ENCODE assay signal across 8 mouse cellular contexts in genomic region chr16:14162988-14163416, GRCm38 (mm10). TPM values are rescaled to one million over a fixed set of nuclear protein-coding genes. Genes with fewer than 3 reads are reported as not detected.
DNase-seq lines count a peak whose midpoint lies in the region; ATAC-seq lines count a peak whose summit lies in the region.

Gene Nde1 (plus strand): TSS chr16:14163275.
Gene Marf1 (minus strand): TSS chr16:14163351.

- ATAC-seq in hindbrain, embryonic 15.5 days (ENCODE audit: low FRiP score, low read depth): peak; percentile 72

- H3K36me3 ChIP-seq in hindbrain, embryonic 15.5 days: no peaks in the 10 kb centered on the region

- DNase-seq in ZHBTc4 (ENCODE audit: low read depth, low spot score): peak; percentile 94
- peak; percentile 70 to 82 for DNase-seq in cerebellum, postnatal 4 days (ENCODE audit: low spot score in 2 of 2)
- DNase-seq in gastrocnemius, adult 18-20 months (ENCODE audit: low spot score): peak; percentile 93
- peak; percentile 81 to 82 for DNase-seq in layer of hippocampus, postnatal 36 days
- peak; percentile 96 for DNase-seq in lung, postnatal 36 days
- DNase-seq in retina, postnatal 1 day: peak; percentile 94
- DNase-seq in thymus, postnatal 4 days: peak; percentile 91

- peaks cover 23% of the 10 kb centered on the region for H3K4me1 ChIP-seq in hindbrain, embryonic 15.5 days (replicated peaks)

- peak within 1 kb of the TSS; percentile 98 for H3K4me2 ChIP-seq in hindbrain, embryonic 15.5 days

- H3K27ac ChIP-seq in hindbrain, embryonic 15.5 days (replicated peaks): peak within 1 kb of the TSS; percentile 67

- H3K4me3 ChIP-seq in hindbrain, embryonic 15.5 days: peak within 1 kb of the TSS; percentile 65

- no peaks in the 10 kb centered on the region for H3K9me3 ChIP-seq in hindbrain, embryonic 15.5 days

- H3K27me3 ChIP-seq in hindbrain, embryonic 15.5 days: no peaks in the 10 kb centered on the region

- peak within 1 kb of the TSS; percentile 54 for H3K9ac ChIP-seq in hindbrain, embryonic 15.5 days

- under 1% methylated on average over 40 of the region's 43 CpGs for WGBS in hindbrain, embryonic 15.5 days

RNA-seq across cellular contexts. Expression of gene Nde1, which starts in this region (rescaled TPM):
- total RNA-seq in gastrocnemius, adult 18-20 months (2021): 10 to 100 TPM; 28.6 to 31.3 TPM
- 33.3 and 39.7 TPM in 2 replicates for polyA plus RNA-seq in hindbrain, embryonic 15.5 days (2015; fragmentation: Nextera tagmentation; extraction: Ambion mirVana)
- 10 to 100 TPM; 27.2 to 31.6 TPM for total RNA-seq in layer of hippocampus, postnatal 36 days (2021)

RNA-seq across cellular contexts. Expression of gene Marf1, which starts in this region (rescaled TPM):
- total RNA-seq in gastrocnemius, adult 18-20 months (2021): 10 to 100 TPM; 21.5 to 22.6 TPM
- polyA plus RNA-seq in hindbrain, embryonic 15.5 days (2015; fragmentation: Nextera tagmentation; extraction: Ambion mirVana): 14.3 and 15.5 TPM in 2 replicates
- total RNA-seq in layer of hippocampus, postnatal 36 days (2021): 100 to 1,000 TPM; 130 to 136 TPM

Comparison
In these comparisons a context has a peak if more than half of its experiments do, and no peak if none do; other contexts are left out.
1. Peak in every context shown above with its lines: DNase-seq, ATAC-seq, H3K4me3 ChIP-seq and H3K27ac ChIP-seq.
2. RNA of gene Marf1 (total RNA-seq): 130 to 136 TPM in layer of hippocampus, postnatal 36 days; 21.5 to 22.6 TPM in gastrocnemius, adult 18-20 months; every median in the first group is over 4 times any median in the second.